Mouse (Mus musculus) c-Kit-positive CD71-positive TER-119-positive erythroid progenitor cells, embryonic 14.5 days (primary cell): ENCODE results near the gene Hdhd5.

ENCODE experiments used
- DNase-seq: peaks from one replicate; pipeline ENCODE4 v3.0.0-alpha.2; 2013; ENCODE audit warnings: low spot score

Gene Hdhd5

DNA sequence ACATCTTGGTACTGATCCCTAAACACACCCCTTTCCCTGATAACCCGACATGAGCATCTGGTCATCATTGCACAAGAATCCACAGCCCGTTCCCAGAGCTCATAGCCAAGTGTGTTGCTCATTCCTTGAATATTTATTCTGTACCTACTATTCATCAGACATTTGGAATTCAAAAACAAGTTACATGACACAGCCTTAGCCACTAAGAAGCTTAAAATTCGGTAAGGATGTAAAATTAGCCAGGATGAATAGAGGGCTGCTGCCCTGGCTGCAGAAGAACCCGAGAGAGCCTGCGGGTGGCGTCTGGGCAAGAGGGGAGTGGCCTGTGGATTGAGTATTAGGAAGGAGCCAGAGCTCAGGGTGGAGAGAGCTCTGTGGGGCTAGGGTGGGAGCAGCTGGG, 48.4 kb downstream of the Hdhd5 start:
- DNase-seq: no peak

DNA sequence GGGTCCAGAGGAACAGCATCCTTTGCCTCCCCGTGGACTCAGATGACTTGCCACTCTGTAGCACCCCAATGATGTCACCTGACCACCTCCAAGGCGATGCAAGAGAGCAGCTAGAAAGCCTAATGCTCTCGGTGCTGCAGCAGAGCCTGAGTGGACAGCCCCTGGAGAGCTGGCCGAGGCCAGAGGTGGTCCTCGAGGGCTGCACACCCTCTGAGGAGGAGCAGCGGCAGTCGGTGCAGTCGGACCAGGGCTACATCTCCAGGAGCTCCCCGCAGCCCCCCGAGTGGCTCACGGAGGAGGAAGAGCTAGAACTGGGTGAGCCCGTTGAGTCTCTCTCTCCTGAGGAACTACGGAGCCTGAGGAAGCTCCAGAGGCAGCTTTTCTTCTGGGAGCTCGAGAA, 49.1 kb downstream of the Hdhd5 start:
- no peak for DNase-seq

- DNase-seq: no peak
Observed at GRCm38 (mm10) chr6:120481538-120481937, 49.6 kb downstream of the Hdhd5 start.

DNA sequence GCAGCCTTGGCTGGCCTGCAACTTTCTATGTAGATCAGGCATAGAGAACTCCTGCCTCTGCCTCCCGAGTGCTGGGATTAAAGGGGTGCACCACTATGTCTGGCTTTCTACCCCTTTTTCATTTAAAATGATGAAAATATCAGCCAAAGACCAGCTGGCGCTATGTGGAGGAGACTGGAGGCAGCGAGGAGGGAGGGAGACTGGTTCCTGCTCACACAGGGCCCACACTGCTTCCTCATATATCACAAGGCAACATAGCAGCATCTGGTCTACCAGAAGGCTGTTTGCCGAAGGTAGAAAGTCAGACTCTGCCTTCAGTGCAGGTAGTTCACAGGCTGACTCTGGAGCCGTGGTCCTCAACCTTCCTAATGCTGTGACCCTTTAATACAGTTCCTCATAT, 50.8 kb downstream of the Hdhd5 start:
- DNase-seq: no peak

- DNase-seq: no peak
Observed at GRCm38 (mm10) chr6:120479302-120479701, 51.8 kb downstream of the Hdhd5 start.

GRCm38 (mm10) chr6:120475288-120475687, 55.8 kb downstream of the Hdhd5 start:
- no peak for DNase-seq

GRCm38 (mm10) chr6:120473427-120473826, 57.7 kb downstream of the Hdhd5 start:
- no peak for DNase-seq

GRCm38 (mm10) chr6:120472455-120473140, 58.5 kb downstream of the Hdhd5 start:
- no peak for DNase-seq

- DNase-seq: no peak
Observed at GRCm38 (mm10) chr6:120471991-120472441, 59.1 kb downstream of the Hdhd5 start.

DNA sequence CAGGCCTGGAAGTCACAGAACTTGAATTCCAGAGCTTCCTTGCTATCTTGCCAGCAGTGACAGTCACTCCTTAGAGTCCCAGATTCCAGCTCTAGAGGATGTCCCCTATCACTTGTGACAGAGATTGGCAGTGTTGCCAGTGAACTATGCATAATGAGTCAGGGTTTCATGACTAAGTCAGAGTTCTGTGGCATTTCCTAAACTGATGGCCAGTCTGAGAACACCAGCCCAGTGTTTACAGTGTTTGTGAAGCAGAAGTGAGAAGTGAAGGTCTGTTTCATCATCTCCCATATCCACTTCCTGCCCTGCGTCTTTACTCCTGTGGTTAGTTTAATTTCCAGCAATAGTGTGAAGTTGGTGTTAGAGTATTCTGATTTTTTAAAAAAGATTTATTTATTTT, 60.5 kb downstream of the Hdhd5 start:
- DNase-seq: no peak

DNA sequence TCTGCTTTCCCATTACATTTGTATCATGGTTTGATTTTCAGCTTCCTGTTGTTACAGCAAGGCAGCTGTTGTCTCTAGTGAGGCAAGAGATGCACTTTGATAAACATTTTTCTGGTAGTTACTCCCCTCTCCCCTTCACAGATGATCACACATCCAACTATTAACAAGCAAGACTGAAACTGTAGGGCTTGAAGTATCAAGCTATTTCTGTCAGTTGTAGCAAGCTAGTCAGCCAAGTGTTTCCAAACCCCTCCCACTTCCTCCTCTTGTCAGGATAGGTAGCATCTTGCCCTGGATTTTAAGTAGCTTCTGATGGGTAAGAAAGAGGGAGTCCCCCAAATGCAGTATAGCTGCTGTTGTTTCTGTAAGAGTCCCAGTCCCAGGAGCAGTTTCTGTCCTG, 61.3 kb downstream of the Hdhd5 start:
- no peak for DNase-seq

DNA sequence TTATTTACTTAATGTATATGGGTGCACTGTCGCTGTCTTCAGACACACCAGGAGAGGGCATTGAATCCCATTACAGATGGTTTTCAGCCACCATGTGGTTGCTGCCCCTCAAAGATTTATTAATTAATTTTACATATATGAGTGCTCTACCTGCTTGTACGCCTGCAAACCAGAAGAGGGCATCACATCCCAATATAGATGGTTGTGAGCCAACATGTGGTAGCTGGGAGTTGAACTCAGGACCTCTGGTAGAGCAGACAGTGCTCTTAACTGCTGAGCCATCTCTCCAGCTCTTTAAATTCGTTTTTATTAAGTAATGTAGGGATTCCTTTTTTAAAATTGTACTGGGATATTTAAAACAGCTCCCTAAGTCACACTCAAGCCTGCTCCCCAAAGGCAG, 61.9 kb downstream of the Hdhd5 start:
- DNase-seq: no peak

- DNase-seq: no peak
Observed at GRCm38 (mm10) chr6:120468259-120468658, 62.9 kb downstream of the Hdhd5 start.

DNA sequence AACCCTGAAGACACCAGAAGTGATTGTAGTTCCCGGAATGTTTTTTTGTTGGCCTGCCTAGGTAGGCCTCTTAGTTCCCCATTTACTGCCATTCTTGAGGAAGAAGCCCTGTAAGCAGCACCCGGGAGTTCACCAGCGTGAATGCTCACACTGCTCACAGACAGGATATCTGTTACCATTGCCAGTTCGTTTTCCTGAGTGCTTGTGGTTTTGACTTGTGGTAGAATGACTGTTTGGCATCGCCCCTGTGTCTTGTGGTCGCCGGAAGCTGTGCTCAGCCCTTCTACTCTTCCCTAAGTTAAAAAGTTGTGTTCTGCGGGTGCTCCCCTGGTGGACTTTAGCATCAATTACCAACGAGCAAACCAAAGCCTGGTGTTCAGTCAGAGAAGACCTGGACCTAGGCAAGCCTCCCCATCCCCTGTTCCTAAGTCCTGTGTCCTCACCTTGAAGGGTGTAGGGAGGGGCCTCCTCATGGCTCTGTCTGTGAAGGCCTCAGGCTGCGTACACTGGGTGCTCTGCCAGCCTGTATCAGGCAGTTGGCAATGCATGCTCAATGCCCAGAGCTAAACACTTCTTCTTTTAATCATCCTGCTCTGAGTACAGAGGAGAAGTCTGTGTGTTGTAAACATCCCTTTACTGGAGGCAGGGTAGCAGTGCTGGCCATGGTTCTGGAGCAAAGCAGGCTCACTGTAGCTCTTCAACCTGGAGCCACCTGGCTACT, 64.3 kb downstream of the Hdhd5 start:
- DNase-seq: no peak

- DNase-seq: no peak
Observed at GRCm38 (mm10) chr6:120465393-120465792, 65.7 kb downstream of the Hdhd5 start.

GRCm38 (mm10) chr6:120464406-120464939, 66.6 kb downstream of the Hdhd5 start:
- DNase-seq: no peak

- DNase-seq: peak; percentile 53
Observed at GRCm38 (mm10) chr6:120463884-120464283, 67.2 kb downstream of the Hdhd5 start.

DNA sequence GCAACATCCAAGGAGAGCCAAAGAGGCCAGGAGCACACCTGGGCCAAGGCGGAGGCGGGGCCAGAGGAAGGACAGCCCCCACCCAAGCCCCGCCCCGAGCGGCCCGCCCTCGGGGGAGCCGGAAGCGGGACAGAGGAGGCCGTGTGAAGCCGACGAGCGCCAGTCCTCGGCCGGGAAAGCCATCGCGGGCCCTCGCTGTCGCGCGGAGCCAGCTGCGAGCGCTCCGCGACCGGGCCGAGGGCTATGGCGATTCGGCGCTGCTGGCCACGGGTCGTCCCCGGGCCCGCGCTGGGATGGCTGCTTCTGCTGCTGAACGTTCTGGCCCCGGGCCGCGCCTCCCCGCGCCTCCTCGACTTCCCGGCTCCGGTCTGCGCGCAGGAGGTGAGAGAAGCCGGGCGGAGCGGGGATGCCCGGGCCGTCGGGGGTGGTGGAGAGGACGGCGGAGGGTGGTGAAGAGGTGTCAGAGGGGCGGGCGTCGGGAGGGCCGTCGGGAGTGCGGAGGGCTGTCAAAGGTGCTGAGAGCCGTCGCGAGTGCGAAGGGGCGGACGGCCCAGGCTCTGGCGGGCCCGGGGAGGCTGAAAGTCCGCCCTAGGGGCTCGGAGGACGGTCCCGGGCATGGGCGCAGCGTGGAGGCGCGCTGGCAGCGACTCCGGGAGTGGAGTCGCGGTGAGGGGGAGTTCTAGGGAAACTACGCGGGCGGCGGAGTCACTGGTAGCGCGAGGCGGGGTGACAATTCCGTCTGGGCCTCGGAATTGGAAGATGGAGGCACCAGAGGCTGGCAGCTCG, 67.8 kb downstream of the Hdhd5 start, which contains the start of gene Il17ra:
Il17ra (plus strand) TSS at position 162 of the 786 bp plus-strand sequence.
- DNase-seq: peak; percentile 81

DNA sequence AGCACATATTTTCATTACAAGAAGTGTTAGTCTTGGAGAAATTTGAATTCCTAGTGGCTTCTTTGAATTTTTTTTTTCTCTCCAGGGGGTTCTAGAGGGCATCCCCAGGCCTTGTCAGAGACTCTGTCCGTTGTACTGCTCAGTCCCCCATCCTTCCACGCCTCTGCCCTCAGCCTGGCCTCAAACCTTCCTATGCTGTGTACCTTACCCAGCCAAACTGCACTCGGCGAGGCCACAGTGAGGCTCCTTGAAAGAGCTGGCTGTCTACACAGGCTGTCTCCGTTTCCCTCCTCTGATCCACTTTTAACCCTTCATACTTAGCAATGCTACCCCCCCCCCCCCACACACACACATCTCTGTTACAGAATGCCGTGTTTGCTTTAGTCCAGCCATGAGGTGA, 68.9 kb downstream of the Hdhd5 start:
- DNase-seq: no peak

DNA sequence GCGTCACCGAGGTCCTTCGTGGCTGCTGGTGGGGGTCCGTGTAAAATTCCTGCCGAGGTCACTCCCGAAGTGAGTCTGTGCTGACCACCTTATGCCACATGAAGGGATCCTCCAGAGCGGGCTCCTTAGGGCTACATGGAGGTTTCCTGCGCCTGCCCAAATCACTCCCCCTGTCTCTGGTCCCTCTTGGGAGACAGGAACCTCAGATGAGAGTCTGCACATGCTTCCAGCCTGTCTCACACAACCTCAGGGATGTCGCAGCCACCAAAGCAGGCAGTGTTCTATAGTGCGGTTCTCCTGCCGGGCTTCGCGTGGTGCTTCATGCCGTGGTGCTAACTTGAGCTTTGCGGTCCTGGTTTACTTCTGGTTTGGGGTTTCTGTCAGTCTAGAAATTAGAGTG, 69.9 kb downstream of the Hdhd5 start:
- DNase-seq: no peak
